Mouse (Mus musculus) frontal cortex, postnatal 25 days (tissue): Measurements from ENCODE around the gene Aldh3a1.

ENCODE experiments used
- DNase-seq, 2 experiments: peaks; one replicate each; pipeline ENCODE4 v3.0.0; 2022; ENCODE audit warnings: low spot score in 2 of 2

The Aldh3a1 gene

DNA sequence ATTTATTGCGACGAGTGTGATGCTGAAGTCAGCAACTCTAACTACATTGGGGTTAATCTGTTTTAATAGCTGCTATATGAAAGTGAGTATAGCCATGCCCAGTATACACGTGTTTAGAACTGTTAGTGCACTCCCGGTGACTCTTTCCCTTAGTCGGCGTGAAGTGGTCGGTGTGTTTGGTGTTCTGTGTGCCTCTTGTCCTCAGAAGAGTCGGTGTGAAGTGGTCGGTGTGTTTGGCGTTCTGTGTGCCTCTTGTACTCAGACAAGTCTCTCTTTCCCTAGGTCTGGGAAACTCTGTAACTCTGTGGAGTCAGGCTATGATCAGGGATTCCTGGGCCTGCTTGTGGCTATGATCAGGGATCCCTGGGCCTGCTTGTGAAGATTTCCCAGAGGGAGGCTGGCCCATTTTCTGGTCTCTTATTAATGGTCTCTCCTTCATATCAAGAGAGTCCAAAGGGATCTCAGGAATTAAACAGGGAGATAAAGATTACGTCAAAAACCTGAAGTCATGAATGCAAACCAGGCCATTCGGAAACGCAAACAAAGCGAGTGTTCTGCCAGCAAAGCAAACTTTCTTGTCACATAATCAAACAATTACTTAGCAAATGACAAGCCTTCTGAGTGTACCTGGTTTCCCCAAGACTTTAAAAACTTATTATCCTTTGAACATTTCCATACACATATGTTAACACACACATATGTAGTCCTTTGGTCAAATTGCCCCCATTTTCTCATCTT lies 10.6 kb upstream of the Aldh3a1 start:
- DNase-seq = no peak

DNA sequence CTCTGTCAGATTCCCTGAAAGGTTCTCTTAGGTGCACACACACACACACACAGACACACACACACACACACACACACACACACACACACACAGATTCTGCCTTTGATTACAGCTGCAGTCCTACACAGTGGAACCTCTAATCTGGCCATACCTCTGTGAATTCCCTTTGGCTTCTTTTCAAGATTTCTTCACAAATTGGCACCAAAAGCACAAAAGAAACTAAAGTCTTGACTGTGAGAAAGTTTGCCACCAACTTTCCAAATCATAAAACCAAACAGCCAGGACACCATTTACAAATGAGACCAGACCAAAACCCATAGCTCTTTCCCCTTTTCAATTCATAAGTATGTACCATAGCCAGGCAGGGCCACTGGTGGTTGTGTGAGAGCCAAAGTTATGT lies 9.4 kb upstream of the Aldh3a1 start:
- DNase-seq = no peak

DNA sequence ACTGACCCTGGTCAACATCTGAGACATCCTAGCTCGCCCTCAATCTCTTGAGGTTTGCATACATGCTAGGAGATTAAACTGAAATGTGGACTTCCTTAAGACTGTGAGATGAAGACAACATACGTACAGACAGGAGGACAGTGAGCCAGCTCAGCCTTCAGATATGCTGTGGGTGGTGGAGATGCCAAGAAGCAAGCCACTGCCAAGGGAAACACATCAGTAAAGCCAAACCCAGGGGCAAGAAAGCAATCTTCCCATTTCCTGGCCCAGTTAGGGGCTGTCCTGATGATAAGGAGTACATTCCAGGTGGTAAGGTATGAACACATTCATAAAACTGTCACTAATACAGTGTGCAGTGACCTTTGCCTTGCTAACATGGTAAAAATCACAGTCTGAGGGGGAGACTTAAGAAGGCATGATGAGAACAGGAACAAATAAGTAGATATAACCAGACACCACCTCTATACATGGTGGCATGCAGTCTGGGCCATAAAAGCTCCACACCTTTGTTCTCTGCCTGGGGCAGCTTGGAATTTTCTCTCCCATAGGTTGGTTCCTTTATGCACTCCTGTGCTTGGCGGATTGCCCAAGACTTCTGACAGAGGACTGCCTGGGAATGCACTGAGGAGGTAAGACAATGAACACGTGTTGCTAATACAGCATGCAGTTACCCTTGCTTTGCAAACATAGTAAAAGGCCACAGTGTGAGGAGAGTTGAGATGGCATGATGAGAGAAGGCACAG lies 7.5 kb upstream of the Aldh3a1 start:
- DNase-seq = no peak

DNA sequence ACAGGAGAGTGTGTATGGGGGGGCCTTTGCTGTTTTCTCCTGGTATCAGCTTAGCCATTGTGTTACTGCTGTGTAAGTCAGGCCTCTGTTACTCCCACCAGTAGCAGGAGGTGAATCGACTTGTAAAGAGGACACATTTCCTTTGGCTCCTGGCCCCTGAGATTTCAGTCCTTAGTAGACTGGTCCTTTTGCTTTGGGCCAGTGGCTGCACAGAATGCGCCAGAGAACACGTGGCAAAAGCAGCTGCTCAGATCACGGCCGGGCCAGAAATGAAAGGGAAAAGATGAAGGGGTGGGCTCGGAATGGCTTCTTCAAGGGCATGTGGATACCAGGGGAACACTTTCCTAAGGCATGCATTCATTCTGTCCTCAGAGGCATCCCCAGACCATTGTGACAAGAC lies 5.2 kb upstream of the Aldh3a1 start:
- no peak for DNase-seq

DNA sequence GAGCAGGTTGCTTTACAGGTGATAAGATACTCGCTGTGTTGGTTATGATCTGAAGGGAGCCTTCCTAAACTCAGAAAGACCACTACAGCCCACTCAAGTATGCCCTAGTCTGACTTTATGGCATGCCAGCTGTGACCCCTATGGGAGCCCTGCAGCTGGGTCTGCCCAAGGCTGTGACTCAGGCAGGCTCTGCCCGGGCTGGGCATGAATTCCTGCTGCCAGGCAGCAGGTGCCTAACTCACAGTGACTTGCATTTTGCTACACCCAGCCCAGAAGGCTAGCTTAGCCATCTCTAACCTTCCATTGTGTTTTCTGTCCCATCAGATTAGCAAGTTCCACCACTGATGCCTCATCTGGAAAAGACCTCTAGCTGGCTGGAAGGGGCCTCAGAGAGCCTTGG lies 4.5 kb upstream of the Aldh3a1 start:
- DNase-seq = no peak

DNA sequence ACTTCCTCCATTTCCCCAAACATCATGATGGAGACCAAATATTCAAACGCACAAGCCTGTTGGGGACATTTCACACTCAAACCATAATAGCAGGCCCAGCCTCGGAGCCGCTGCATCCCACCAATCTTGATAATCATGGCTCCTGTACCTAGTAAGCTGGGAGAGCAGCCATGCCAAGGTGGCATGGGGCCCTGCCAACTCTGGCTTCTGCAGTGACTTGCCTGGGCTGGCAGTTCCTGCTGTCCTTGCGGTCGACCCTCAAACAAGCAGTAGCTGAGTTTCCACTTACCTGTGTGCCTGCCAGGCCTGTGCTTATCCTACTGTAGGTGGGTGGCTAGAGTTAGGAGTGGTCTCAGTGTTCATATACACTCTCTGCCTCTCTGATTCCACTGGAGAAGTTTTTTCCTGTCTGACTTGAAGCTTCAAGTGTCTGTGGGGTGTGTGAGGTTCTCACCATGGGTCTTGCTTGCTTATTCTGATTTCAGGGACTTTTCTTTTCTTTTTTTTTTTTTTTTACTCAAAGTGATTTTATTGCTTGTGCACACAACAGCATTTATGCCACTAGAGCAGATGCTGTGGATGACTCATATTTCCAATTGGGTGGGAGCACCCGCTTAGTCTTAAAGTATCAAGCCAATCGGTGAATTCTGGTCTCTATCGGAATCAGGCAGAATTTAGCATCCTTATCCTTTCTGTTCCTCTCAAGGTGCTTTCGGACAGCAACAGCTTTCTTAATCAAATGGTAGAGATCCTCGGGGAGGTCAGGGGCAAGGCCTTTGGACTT lies 2.0 kb upstream of the Aldh3a1 start:
- no peak for DNase-seq

DNA sequence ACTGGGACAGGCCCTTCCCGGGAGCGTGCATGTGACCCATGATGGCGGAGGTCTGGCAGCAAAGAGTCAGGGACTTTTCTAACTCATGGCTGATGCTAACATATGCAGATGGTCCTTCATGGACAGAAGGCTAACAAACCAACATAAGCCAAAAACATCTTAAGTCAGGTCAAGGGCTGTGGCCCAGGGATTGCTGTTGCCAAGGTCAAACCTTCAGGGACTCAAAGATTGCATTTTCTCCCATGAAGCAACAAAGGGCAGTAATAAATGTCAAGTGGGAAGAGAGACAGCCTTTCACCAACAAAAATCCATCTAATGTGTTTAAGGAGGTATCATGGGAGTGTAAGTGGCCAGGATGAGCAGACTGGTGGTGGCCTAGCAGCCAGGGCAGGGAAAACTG lies 1.2 kb upstream of the Aldh3a1 start:
- no peak for DNase-seq

DNA sequence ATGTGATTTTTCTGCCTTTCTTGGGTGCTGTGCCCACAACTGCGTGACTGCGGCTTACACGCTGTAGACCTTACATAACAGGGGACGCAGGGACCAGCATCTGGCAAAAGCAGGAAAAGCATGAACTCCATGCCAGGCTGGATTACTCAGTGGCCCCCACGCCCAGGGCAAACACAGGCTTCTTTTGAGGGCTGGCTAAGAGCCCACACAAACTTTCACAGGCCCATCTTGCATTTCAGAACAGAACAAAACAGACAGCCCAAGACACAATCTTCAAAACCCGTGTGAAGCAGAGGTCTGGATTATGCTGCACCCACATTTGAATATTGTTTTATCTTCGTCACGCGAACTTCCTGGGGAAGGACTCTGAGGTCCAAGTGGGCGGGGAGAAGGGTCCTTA lies 979 bp downstream of the Aldh3a1 start:
- no peak for DNase-seq

DNA sequence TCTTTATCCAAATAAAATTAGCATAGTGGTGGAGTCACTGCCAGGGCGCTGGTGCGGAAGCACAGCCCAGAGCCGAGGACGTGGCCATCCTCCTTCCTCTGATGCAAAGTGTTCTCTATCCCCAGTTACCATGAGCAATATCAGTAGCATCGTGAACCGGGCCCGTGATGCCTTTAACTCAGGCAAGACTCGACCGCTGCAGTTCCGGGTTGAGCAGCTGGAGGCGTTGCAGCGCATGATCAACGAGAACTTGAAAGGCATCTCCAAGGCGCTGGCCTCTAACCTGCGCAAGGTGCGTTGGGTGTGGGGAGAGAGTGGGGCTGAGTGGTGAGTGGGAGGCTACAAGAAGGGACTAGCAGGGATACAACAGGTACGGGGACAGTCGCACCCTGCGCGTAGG lies 4.8 kb downstream of the Aldh3a1 start:
- DNase-seq = no peak

DNA sequence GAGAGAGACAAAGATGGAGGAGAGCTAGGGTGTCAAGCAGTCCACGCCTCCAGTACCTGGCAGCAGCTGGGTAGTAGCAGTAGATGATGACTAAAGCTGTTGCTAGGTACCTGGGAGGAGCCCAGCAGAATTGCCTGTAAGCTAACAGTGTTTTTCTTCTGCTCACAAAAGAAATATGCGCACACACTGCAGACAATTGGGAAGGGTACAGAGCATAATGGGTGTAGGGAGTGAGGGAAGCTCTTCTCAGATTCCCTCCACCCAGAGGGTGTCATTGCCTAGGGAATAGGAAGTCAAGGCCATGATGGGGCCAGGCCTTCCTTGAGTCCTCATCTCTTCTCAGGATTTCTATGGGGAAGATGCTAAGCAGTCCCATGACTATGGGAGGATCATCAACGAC lies 8.6 kb downstream of the Aldh3a1 start:
- DNase-seq = no peak

DNA sequence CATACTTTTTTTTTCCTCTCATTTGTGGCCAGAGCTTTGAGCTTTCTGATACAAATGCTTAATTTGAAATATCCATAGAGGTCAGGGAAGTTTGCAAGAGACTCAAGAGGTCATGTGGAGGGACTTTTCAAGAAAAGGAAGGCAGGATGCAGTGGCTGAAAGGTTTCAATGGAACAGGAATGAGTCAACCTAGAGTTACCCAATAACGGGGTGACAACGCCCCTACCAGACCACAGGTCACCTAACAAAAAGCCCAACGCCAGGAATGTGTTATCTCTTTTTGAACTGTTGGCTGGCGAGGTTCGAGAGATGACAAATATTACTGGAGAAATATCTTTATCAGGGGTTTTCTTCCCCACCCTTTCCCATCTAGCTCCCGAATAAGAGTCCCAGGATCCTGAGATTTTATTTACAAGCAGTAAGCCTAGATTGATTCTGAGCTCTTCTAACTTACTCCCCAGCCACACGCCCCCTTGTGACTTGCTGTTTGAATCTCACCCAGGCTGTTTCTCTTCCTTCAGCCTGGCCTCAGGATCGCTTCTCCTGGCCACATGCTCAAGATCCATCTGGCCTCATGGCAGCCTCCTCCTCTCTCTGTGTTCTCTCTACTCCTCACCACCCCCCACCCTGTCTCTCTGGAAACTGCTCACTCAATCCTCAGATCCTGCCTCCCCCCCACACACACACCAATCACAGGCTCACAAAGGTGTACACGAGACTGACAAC lies 13.0 kb downstream of the Aldh3a1 start:
- DNase-seq = no peak

DNA sequence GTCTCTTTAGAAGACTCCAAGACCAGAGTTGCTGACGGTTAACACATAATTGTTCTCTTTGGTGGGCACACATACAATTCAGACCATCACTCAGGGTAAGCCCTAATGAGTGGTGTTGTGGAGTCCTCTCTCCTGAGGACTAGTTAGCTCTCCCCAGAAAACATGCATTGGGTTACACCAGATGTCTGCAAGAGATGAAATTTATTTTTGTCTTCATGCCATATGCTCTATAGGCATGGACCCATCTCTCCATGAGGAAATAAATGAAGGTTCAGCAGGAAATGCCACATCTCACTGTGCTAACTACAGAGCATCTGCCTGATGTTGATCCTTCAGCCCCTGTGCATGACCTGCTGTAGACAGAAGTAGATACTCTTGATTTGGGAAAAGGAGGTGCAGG lies 14.7 kb downstream of the Aldh3a1 start:
- no peak for DNase-seq

DNA sequence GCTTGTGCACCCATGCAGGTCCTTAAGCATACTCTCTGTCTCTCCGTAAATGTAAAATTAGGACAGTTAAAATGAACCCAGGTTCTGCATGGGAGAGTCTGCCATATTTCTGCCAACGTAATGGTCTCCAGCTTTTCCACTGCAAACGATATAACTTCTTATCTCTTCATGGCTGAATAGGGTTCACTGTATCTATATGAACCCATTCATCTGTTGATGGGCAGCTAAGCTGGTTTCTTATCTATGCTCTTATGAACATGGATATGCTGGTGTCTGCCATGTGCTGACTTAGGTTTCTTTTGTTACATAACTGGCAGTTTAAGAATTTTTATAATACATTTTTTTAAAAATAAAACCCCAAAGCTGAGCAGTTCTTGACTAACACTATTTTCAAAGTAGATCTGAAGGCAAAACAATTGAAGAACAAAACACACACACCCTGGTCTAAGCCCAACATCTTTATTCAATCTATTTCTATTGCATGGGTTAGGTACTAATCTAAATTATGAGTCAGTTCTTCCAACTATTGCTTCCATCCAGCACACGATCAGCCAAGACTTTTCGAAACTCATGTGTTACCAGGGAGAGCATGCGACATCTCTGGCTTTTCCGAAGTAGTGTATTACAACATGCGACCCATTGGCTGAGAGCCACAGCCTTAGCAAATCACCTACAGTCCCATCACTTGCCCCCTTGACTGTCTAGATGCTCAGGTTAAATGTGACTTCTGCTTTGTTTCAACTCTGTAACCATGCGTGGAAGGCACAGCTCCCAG lies 15.8 kb downstream of the Aldh3a1 start:
- DNase-seq = no peak

DNA sequence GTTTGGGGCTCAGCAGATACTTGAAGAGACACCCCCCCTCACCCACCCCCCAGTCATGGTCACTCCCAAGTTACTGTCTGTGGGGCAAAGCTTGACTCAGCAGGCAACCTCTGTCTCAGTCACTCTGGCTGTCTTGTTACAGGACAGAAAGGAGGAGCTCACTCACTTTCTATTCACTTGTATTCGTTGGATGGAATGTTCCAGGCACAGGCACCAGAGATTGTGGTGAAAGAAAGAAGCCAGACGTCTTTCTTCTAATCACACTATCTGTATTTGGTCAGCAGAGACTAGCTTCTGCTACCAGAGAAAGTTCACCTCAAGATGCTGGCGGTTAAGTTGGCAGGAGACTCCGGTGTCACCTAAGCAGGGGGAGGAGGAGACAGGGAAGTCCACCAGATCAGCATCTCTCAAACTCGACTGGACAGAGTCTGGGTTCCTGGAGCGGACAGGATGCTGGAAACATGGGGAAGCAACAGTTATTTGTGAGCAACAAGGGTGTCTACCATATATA lies 17.0 kb downstream of the Aldh3a1 start:
- no peak for DNase-seq

DNA sequence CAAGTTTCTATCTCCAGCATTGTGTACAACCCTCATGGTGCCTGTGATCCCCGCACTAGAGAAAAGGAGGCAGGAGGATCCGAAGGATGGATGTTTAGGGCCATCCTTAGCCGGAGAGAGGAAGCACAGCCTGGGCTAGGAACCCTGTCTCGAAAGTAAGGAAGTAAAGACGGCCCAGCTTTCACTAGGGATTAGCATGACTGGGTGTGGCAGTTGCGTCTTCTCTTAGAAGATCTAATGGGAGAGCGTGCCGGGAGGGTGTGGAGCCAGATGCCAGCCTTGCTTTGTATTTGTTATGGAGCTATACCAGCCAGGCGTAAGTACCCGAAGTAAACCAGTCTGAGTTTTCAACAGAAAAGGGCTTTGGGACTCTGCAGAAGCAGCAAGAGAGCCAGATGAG lies 17.6 kb downstream of the Aldh3a1 start:
- DNase-seq = no peak

DNA sequence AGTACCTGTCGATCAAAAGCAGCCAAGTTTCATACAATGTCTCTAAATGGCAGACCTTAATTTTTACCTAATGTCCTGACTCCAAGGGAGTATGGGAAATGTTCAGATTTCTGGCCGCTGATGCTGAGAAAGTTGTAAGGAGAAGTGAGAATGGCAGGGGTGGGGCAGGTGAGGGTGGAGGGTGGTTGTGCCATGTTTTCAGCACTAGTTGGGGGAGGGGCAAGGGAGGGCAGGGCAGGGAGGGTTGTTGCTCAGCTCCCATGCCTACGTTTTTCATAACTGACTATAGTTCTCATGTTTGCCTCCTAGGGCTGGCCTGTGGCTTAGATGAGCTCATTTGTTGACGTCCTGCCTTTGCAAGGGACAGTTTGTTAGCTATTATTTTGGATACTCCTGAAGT lies 18.2 kb downstream of the Aldh3a1 start:
- no peak for DNase-seq

DNA sequence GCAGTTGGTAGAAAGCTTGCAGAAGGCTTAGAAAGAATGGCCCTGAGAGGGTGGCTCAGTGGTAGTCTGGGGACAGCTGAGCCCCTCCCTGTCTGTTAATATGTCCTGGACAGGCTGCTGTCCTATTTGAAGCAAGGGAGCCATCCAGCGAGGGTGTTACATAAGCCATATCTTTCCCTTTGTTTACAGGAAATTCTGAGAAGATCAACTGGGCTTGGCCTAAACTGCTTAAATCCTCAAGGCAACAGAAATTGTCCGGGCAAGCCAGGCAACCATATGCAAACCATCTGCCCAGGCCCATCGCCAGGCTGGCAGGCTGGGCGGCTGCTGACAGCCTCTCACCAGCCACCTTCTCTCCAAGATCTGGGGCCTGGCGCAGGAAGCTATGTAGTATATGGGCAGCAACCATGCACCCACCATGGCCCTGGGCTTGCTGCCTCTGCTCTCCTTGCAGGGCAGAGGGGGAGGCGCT lies 18.6 kb downstream of the Aldh3a1 start:
- no peak for DNase-seq

DNA sequence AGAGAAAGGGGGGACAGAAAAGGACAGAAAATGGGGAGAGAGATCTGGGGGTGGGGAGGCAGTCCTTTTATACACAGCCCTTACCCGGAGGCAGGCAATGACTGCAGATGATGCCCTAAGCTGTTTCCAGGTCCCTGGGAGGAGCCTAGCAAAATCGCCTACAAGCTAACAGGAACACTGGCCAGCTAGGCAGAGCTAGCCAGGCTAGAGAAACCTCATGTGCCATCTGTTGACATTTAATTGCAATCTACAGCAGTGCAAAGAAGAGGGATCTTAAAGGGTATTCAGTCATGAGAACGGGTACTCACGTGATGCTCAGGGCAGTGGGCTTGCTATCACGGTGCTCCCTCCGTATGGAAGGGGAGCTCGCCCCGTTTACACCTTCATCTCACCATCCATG lies 20.5 kb downstream of the Aldh3a1 start:
- DNase-seq = no peak

DNA sequence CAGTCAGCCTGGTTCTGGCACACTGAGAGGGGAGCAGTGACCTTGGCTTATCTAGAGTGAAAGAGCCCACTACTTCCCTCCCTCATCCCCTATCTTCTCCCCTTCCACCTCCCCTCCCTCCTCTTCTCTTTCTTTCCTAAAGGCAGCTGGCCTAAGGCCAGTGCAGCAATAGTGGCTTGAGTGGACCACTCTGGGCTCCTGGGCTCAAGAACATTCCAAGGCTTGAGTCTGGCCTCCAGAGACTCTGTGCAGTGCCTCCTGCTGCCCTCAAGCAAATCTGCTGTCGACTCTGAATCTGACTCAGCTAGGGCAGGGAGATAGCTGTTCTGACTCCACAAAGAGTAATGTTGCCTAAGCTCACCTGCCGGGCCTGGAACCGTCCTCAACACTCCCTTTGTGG lies 21.1 kb downstream of the Aldh3a1 start:
- DNase-seq = no peak

DNA sequence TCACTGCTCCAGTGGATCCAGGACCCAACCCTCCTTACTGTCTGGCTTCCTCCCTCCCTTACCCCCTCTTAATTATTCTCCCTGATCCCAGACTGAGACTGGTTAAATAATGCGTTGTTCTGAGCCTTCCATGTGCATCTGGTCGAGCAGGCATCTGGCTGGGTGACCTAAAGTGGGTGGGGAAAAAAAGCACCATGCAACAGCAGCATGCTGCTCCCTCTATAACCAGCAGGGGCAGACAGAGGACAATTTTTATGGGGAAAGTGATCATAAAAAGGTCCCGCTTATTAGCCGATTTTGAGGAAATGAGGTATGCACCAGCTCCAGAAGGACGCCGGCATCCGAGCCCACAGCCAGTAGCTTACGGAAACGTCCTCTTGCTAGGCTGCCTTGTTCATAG lies 24.0 kb downstream of the Aldh3a1 start:
- DNase-seq = peak in 1 of 2 experiments; percentile 18

DNA sequence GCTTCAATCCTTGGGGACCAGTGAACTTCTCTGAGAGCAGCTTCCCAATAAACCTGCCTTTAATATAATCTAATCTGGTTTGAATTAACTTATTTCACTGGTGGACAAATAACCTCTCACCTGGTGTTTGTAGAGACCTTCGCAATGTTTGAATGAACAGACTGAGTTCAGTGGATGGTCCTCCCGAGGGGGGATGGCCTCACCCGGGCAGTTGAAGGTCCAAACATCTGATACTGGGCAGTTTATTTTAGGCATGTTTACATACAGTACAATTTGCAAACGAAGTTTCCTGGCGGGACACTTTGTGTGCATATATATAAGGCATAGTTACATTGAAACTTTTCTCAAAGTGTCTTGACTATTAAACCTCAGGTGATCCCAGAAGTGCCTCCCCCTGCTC lies 26.8 kb downstream of the Aldh3a1 start:
- DNase-seq = no peak
